Mouse (Mus musculus): ENCODE results near the gene E4f1. TPM values are rescaled to one million over a fixed set of nuclear protein-coding genes. Genes with fewer than 3 reads are reported as not detected.
"Not testable (repeated sequence)": the region's sequence is repeated elsewhere in the genome, so short reads cannot be mapped to it uniquely, and the experiment has no call there.

The E4f1 gene
- polyA plus RNA-seq, 1 experiment from 2014 or later: 7.7 TPM

- under 1% methylated on average over 46 of the region's 48 CpGs for WGBS (ENCODE audit: missing documents)
- peak within 1 kb of the TSS; percentile 34 for H3K27ac ChIP-seq
- peak within 1 kb of the TSS; percentile 47 for H3K4me3 ChIP-seq (ENCODE audit: inconsistent target)
- H3K79me2 ChIP-seq (ENCODE audit: inconsistent target): peaks cover 15% of the 10 kb centered on the region; the same call in 1 of the 2 replicates
- peaks cover 32% of the 10 kb centered on the region for H3K36me3 ChIP-seq (ENCODE audit: inconsistent target)
These were observed 43.5 kb downstream of the E4f1 start, which contains the start of gene Eci1 for GRCm38 (mm10) chr17:24426471-24427169. Eci1 (plus strand) TSS chr17:24426641.

GRCm38 (mm10) chr17:24425905-24426304 lies 44.2 kb downstream of the E4f1 start:
- H3K36me3 ChIP-seq (ENCODE audit: inconsistent target): peaks cover 39% of the 10 kb centered on the region
- 84% methylated on average over 5 of the region's 7 CpGs for WGBS (ENCODE audit: missing documents)
- peaks cover 22% of the 10 kb centered on the region; the same call in 1 of the 2 replicates for H3K79me2 ChIP-seq (ENCODE audit: inconsistent target)
- no peak overlapping the region; the same call in 1 of the 2 replicates for H3K4me3 ChIP-seq (ENCODE audit: inconsistent target)
- no peak overlapping the region for H3K27ac ChIP-seq

DNA sequence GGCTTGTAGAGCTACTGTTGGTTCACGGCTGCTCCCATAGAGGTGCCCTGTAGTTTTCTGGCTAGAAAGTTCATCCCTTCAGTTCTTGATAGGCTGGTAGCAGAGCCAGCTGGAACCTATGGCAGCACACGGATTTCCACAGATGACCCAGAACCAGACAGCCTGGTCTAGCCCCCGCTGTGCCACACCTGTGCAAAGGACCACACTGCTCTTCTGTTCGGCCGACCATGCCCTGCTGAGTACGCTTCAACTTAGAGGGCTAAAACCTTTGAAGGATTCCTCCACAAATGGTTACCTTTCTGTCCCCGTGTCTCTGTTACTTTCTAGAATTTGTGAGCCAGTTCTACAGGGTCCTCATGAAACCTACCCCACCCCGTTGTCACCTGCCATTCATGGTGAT lies 44.8 kb downstream of the E4f1 start:
- Histone ChIP-seq H3K79me2 (ENCODE audit: inconsistent target) (peaks cover 28% of the 10 kb centered on the region; the same call in 1 of the 2 replicates), H3K36me3 (ENCODE audit: inconsistent target) (peaks cover 45% of the 10 kb centered on the region)
- H3K27ac ChIP-seq; H3K4me3 ChIP-seq (ENCODE audit: inconsistent target): not testable (repeated sequence)
- 96% methylated on average over 4 of the region's 8 CpGs for WGBS (ENCODE audit: missing documents)

DNA sequence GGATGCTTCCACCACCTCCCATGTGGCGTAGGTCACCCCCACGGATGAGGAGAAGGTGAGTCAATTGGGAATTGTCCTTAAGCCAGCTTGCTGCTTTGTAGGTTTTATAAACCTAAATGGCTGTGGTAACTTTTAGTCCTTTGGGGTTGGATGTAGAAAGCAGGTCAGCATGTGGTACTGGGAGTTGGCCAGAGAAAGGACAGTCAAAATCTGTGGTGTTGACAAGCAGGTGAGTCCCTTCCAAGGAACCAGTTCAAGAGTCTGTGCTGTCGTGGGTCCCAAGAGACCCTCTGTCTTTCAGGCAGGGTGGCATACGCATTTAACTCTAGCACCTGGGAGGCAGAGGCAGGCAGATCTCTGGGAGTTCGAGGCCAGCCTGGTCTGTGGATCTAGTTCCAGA lies 45.6 kb downstream of the E4f1 start:
- H3K79me2 ChIP-seq (ENCODE audit: inconsistent target): peaks cover 36% of the 10 kb centered on the region
- 93% methylated on average over 5 of the region's 5 CpGs for WGBS (ENCODE audit: missing documents)
- no peak overlapping the region for H3K4me3 ChIP-seq (ENCODE audit: inconsistent target)
- H3K27ac ChIP-seq: no peak overlapping the region
- peaks cover 53% of the 10 kb centered on the region for H3K36me3 ChIP-seq (ENCODE audit: inconsistent target)

DNA sequence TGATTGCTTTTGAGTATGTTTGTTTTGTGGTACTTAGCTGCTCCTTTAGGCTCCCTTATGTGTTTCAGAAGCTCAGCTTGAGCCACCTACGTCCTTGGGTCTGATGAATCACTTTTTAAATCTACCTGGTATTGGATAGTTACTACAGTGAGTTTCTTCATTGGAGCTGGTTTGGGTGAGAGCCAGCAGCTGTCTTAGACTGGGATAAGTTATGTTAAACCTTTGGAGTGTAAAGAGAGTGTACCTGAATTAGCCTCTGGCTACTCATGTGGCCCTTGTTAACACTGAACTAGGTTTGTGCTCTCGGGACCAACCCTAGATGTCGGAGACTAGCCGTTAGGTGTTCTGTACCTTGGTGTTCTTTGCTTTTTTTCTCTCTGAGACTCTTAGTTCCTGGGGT lies 47.0 kb downstream of the E4f1 start:
- peaks cover 50% of the 10 kb centered on the region for H3K79me2 ChIP-seq (ENCODE audit: inconsistent target)
- WGBS (ENCODE audit: missing documents): 93% methylated on average over 4 of the region's 4 CpGs
- H3K27ac ChIP-seq: no peak overlapping the region
- no peak overlapping the region for H3K4me3 ChIP-seq (ENCODE audit: inconsistent target)
- peaks cover 63% of the 10 kb centered on the region for H3K36me3 ChIP-seq (ENCODE audit: inconsistent target)

DNA sequence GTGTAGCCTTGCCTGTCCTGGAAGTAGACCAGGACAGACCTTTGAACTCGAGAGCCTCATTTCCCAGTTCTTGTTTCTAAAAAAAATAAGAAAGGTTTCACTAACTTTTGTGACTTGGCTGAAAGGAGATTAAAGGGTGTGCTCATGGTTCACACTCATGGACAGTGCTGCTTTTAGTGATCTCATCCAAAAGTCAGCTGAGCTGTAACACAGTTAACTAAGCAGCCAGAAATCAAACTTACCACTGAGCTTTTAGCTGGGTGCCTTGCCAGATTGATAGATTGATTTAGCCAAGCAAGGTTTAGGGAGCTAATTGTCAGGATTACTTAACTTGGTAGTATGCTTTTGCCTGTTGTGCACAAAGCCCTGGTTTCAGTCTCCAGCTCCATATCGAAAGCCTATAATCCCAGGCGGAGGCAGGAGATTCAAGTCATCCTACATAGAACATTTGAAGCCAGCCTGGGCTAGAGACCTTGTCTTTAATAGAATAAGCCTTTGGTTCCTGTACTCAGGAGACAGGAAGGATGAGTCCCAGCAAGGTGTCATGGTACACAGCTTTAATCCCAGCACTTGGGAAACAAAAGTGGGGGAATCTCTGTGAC lies 54.0 kb downstream of the E4f1 start:
- H3K36me3 ChIP-seq (ENCODE audit: inconsistent target): peaks cover 30% of the 10 kb centered on the region
- H3K4me3 ChIP-seq (ENCODE audit: inconsistent target): peak overlapping the region; percentile 98
- 80% methylated on average over 3 of the region's 3 CpGs for WGBS (ENCODE audit: missing documents)
- peak overlapping the region; percentile 65 for H3K27ac ChIP-seq
- H3K79me2 ChIP-seq (ENCODE audit: inconsistent target): peaks cover 65% of the 10 kb centered on the region

DNA sequence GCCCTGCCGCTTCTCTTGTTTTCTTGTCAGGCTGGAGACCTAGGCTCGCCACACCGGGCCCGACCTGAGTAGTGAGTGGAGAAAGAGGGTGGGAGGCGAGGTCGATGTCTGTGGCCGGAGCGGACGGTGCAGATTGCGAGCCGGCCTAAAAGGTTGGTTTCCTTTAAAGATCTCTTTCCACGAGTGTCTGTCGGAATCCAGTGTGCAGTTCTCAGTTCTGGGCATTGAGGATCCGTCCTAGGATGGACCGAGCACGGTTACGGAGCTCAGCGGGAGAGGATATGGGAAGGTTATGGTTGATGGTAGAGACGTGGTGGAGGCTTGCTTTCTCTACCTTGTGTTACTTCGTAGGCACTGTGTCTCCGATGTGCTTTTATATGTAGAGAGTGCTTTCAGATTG lies 55.1 kb downstream of the E4f1 start:
- Histone ChIP-seq H3K36me3 (ENCODE audit: inconsistent target) (peaks cover 26% of the 10 kb centered on the region), H3K4me3 (ENCODE audit: inconsistent target) (peak overlapping the region; percentile 98), H3K79me2 (ENCODE audit: inconsistent target) (peaks cover 53% of the 10 kb centered on the region), H3K27ac (peak overlapping the region; percentile 65)
- 1% methylated on average over 21 of the region's 21 CpGs for WGBS (ENCODE audit: missing documents)

- H3K27ac ChIP-seq: peak within 1 kb of the TSS; percentile 66
- under 1% methylated on average over 58 of the region's 64 CpGs for WGBS (ENCODE audit: missing documents)
- peak within 1 kb of the TSS; percentile 98 for H3K4me3 ChIP-seq (ENCODE audit: inconsistent target)
- H3K36me3 ChIP-seq (ENCODE audit: inconsistent target): peaks cover 26% of the 10 kb centered on the region
- H3K79me2 ChIP-seq (ENCODE audit: inconsistent target): peaks cover 47% of the 10 kb centered on the region
These were observed 55.7 kb downstream of the E4f1 start, which contains the start of gene Rnps1 for GRCm38 (mm10) chr17:24414230-24414976. Rnps1 (plus strand) TSS chr17:24414565.

GRCm38 (mm10) chr17:24413557-24414211 lies 56.4 kb downstream of the E4f1 start:
- Histone ChIP-seq H3K36me3 (ENCODE audit: inconsistent target) (peaks cover 26% of the 10 kb centered on the region), H3K27ac (peak overlapping the region; percentile 66)
- 8% methylated on average over 22 of the region's 22 CpGs for WGBS (ENCODE audit: missing documents)

GRCm38 (mm10) chr17:24407116-24407803 lies 62.9 kb downstream of the E4f1 start:
- Histone ChIP-seq H3K36me3 (ENCODE audit: inconsistent target) (peaks cover 70% of the 10 kb centered on the region), H3K79me2 (ENCODE audit: inconsistent target) (no peaks in the 10 kb centered on the region), H3K27ac (no peak overlapping the region), H3K4me3 (ENCODE audit: inconsistent target) (no peak overlapping the region)
- WGBS (ENCODE audit: missing documents): 87% methylated on average over 12 of the region's 12 CpGs

More at GRCm38 (mm10) chr17:24413557-24414211, 56.4 kb downstream of the E4f1 start:
- peaks cover 40% of the 10 kb centered on the region for H3K79me2 ChIP-seq (ENCODE audit: inconsistent target)
- H3K4me3 ChIP-seq (ENCODE audit: inconsistent target): peak overlapping the region; percentile 66

DNA sequence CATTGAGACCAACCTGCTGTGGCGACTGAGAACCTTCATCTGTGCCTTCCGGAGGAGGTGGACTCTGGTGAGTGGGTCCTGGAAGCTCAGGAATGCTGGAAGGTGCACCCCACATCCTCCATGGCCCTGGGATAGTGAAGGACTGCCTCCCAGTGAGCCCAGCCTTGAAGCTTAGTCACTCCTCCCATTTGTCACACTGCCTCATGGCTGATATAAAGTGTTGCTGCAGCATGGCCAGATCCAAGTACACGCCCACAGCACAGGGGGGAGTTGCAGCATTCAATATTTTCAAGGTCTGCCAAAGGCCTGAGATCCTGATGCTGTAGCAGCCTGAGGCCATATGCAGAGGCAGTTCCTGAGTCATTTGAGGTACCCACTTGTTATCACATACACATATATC lies 67.7 kb downstream of the E4f1 start:
- Histone ChIP-seq H3K27ac (no peak overlapping the region), H3K79me2 (ENCODE audit: inconsistent target) (no peaks in the 10 kb centered on the region), H3K4me3 (ENCODE audit: inconsistent target) (no peak overlapping the region), H3K36me3 (ENCODE audit: inconsistent target) (peaks cover 80% of the 10 kb centered on the region)
- WGBS (ENCODE audit: missing documents): 90% methylated on average over 3 of the region's 3 CpGs

- Histone ChIP-seq H3K4me3 (ENCODE audit: inconsistent target) (no peak overlapping the region), H3K36me3 (ENCODE audit: inconsistent target) (peaks cover 47% of the 10 kb centered on the region; the same call in 1 of the 2 replicates), H3K27ac (no peak overlapping the region), H3K79me2 (ENCODE audit: inconsistent target) (no peaks in the 10 kb centered on the region)
- 95% methylated on average over 7 of the region's 7 CpGs for WGBS (ENCODE audit: missing documents)
These were observed 75.7 kb downstream of the E4f1 start for GRCm38 (mm10) chr17:24394456-24394855.

All from macrophage (primary cell).